Mouse (Mus musculus): Measurements from ENCODE around the gene Zzef1. TPM values are rescaled to one million over a fixed set of nuclear protein-coding genes. Genes with fewer than 3 reads are reported as not detected.

Gene Zzef1
- polyA plus RNA-seq, 1 experiment from 2014 or later, result 4.2 TPM

- no peak for DNase-seq
- Histone ChIP-seq H3K36me3 (no peaks in the 10 kb centered on the region), H3K4me1 (replicated peaks) (no peaks in the 10 kb centered on the region), H3K9me3 (replicated peaks) (no peaks in the 10 kb centered on the region), H3K4me3 (replicated peaks) (no peak overlapping the region), H3K4me2 (no peak overlapping the region), H3K27me3 (no peaks in the 10 kb centered on the region), H3K9ac (no peak overlapping the region), H3K27ac (no peak overlapping the region)
- no peak for ATAC-seq (ENCODE audit: low read depth)
These were observed 17.1 kb upstream of the Zzef1 start for GRCm38 (mm10) chr11:72778957-72779356.

DNA sequence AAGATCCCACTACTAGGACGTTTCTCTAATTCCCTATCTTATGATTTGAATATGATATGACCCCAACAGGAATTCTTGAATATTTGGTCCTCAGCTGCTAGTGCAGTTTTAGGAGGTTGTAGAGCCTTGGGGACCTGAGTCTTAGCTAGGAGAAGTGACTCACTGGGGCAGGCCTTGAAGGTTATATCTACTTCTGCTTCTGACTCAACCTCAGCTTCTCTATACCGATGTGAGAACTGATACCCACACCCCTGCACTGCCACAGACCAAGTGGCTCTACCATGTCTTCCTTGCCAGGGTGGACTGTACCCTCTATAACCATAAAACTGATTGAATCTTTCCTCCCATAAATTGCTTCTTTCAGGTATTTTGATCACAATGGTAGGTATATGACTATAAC lies 13.9 kb upstream of the Zzef1 start:
- DNase-seq (no peak), ATAC-seq (ENCODE audit: low read depth) (no peak)
- 32% methylated on average over 2 of the region's 2 CpGs for WGBS (ENCODE audit: insufficient replicate concordance)
- Histone ChIP-seq H3K27me3 (no peaks in the 10 kb centered on the region), H3K4me3 (replicated peaks) (no peak overlapping the region), H3K4me1 (replicated peaks) (no peaks in the 10 kb centered on the region), H3K4me2 (no peak overlapping the region), H3K27ac (no peak overlapping the region), H3K36me3 (no peaks in the 10 kb centered on the region), H3K9me3 (replicated peaks) (no peaks in the 10 kb centered on the region), H3K9ac (no peak overlapping the region)

GRCm38 (mm10) chr11:72782503-72782902 lies 13.5 kb upstream of the Zzef1 start:
- no peak overlapping the region for H3K27ac ChIP-seq
- H3K27me3 ChIP-seq, result no peaks in the 10 kb centered on the region
- no peaks in the 10 kb centered on the region for H3K9me3 ChIP-seq (replicated peaks)
- H3K4me2 ChIP-seq, result no peak overlapping the region
- H3K36me3 ChIP-seq, result no peaks in the 10 kb centered on the region
- H3K4me1 ChIP-seq (replicated peaks), result no peaks in the 10 kb centered on the region
- WGBS (ENCODE audit: insufficient replicate concordance), result 65% methylated on average over 3 of the region's 3 CpGs
- ATAC-seq (ENCODE audit: low read depth) (no peak), DNase-seq (no peak)
- no peak overlapping the region for H3K4me3 ChIP-seq (replicated peaks)
- H3K9ac ChIP-seq, result no peak overlapping the region

DNA sequence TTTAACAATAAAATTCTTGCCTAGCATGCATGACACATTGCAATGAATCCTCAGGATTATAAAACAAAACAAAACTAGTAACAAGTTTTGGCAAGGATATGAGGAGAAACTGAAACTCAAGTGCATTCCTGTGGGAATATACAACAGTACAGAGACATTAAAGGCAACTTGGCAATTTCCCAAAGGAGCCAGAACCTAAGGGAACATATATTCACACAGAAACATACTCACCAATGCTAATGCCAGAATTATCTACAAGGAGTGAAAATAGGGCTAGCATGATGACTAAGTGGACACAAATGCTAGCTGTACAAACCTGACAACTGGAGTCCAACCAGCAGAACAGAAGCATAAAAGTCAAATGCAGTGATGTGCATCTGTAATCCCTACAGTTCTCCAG lies 4.0 kb upstream of the Zzef1 start:
- Histone ChIP-seq H3K27ac (no peak overlapping the region), H3K9me3 (replicated peaks) (no peaks in the 10 kb centered on the region), H3K36me3 (no peaks in the 10 kb centered on the region), H3K27me3 (no peaks in the 10 kb centered on the region), H3K4me3 (replicated peaks) (no peak overlapping the region), H3K4me2 (no peak overlapping the region), H3K9ac (no peak overlapping the region), H3K4me1 (replicated peaks) (peaks cover 20% of the 10 kb centered on the region)
- ATAC-seq (ENCODE audit: low read depth) (no peak), DNase-seq (no peak)

GRCm38 (mm10) chr11:72795149-72795454 lies 924 bp upstream of the Zzef1 start:
- ATAC-seq (ENCODE audit: low read depth), result peak; percentile 26
- Histone ChIP-seq H3K9ac (peak overlapping the region; percentile 95), H3K36me3 (no peaks in the 10 kb centered on the region), H3K4me3 (replicated peaks) (peak overlapping the region; percentile 91), H3K27ac (peak overlapping the region; percentile 86), H3K27me3 (no peaks in the 10 kb centered on the region), H3K4me1 (replicated peaks) (peaks cover 39% of the 10 kb centered on the region), H3K4me2 (peak overlapping the region; percentile 90), H3K9me3 (replicated peaks) (no peaks in the 10 kb centered on the region)
- 14% methylated on average over 14 of the region's 14 CpGs for WGBS (ENCODE audit: insufficient replicate concordance)
- no peak for DNase-seq

DNA sequence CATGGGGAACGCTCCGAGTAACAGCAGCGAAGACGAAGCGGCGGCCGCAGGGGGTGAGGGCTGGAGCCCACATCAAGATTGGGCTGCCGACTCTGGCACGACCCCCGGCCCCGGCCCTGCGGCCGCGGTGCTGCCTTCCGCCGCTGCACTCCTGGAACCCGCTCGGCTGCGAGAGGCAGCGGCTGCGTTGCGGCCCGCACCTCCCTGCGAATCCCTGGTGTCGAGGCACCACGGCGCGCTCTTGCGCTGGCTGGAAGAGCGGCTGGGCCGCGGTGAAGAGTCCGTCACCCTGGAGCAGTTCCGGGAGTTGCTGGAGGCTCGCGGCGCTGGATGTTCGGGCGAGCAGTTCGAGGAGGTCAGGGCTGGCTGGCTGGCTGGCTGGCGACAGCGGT lies 266 bp downstream of the Zzef1 start:
- Histone ChIP-seq H3K27me3 (no peaks in the 10 kb centered on the region), H3K27ac (peak overlapping the region; percentile 86), H3K9me3 (replicated peaks) (no peaks in the 10 kb centered on the region), H3K4me3 (replicated peaks) (peak overlapping the region; percentile 91), H3K36me3 (no peaks in the 10 kb centered on the region), H3K4me2 (peak overlapping the region; percentile 90), H3K4me1 (replicated peaks) (peaks cover 47% of the 10 kb centered on the region), H3K9ac (peak overlapping the region; percentile 95)
- peak; percentile 50 for ATAC-seq (ENCODE audit: low read depth)
- no peak for DNase-seq
- WGBS (ENCODE audit: insufficient replicate concordance), result under 1% methylated on average over 42 of the region's 42 CpGs

DNA sequence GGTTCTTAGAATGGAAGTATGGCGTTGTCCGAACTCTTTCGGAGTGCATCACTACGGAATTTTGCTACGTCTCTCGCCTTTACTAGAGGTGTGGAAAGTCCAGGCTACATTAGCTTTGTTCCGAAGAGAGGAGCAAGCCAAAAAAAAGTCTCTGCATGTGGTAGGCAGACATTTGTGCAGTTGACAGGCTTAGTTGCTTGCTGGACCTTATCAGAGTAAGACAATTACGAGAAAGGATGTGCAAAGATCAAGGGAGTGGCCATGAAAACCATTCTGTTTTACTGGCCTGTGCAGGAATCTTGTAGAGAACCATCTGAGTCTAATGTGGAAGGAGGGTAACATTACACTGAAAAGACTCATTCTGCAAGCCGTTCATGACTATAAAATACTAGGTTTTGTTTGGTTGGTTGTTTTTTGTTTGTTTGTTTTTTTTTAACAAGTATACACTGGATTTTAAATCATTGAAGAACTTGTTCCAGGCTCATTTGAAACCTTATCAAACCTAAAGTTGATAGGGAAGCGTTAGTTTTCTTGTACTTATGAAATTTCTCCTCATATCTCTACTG lies 830 bp downstream of the Zzef1 start:
- Histone ChIP-seq H3K4me3 (replicated peaks) (peak overlapping the region; percentile 91), H3K4me1 (replicated peaks) (peaks cover 48% of the 10 kb centered on the region), H3K27me3 (no peaks in the 10 kb centered on the region), H3K9me3 (replicated peaks) (no peaks in the 10 kb centered on the region), H3K9ac (peak overlapping the region; percentile 95), H3K36me3 (no peaks in the 10 kb centered on the region), H3K27ac (peak overlapping the region; percentile 86; the same call in 1 of the 2 replicates), H3K4me2 (peak overlapping the region; percentile 90)
- WGBS (ENCODE audit: insufficient replicate concordance), result 5% methylated on average over 10 of the region's 10 CpGs
- ATAC-seq (ENCODE audit: low read depth), result no peak
- no peak for DNase-seq

- no peak for DNase-seq
- Histone ChIP-seq H3K9me3 (replicated peaks) (no peaks in the 10 kb centered on the region), H3K4me1 (replicated peaks) (peaks cover 43% of the 10 kb centered on the region), H3K9ac (no peak overlapping the region), H3K27me3 (no peaks in the 10 kb centered on the region), H3K36me3 (no peaks in the 10 kb centered on the region), H3K4me2 (no peak overlapping the region), H3K27ac (no peak overlapping the region), H3K4me3 (replicated peaks) (no peak overlapping the region)
- no peak for ATAC-seq (ENCODE audit: low read depth)
These were observed 2.1 kb downstream of the Zzef1 start for GRCm38 (mm10) chr11:72798112-72798511.

GRCm38 (mm10) chr11:72801182-72801581 lies 5.2 kb downstream of the Zzef1 start:
- H3K27ac ChIP-seq, result no peak overlapping the region
- DNase-seq (no peak), ATAC-seq (ENCODE audit: low read depth) (no peak)
- H3K36me3 ChIP-seq, result no peaks in the 10 kb centered on the region
- peaks cover 40% of the 10 kb centered on the region for H3K4me1 ChIP-seq (replicated peaks)
- H3K9ac ChIP-seq, result no peak overlapping the region
- H3K4me2 ChIP-seq, result no peak overlapping the region
- no peaks in the 10 kb centered on the region for H3K27me3 ChIP-seq
- no peaks in the 10 kb centered on the region for H3K9me3 ChIP-seq (replicated peaks)
- H3K4me3 ChIP-seq (replicated peaks), result no peak overlapping the region

DNA sequence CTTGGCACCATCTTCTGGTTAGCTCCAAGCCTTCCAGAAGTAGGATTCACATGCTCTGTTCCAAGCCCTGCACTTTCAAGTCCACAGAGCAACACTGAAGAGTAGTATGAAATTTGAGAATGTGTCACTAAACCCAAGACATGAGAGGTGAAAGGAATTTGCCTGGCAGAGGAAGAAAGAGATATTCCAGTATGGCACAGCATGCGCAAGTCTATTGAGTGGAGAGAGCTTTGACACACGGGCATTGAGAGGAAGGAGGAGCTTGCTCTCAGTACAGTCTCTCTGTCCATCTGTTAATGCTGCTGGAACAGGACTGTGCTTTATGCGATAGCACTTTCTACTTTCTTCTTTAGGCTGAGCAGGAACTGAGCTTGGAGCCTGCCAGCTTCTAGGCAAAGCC lies 7.0 kb downstream of the Zzef1 start:
- H3K27me3 ChIP-seq, result no peaks in the 10 kb centered on the region
- no peak for DNase-seq
- no peak overlapping the region for H3K4me2 ChIP-seq
- H3K27ac ChIP-seq, result no peak overlapping the region
- no peak overlapping the region for H3K9ac ChIP-seq
- no peaks in the 10 kb centered on the region for H3K36me3 ChIP-seq
- WGBS (ENCODE audit: insufficient replicate concordance), result 81% methylated on average over 3 of the region's 3 CpGs
- H3K9me3 ChIP-seq (replicated peaks), result no peaks in the 10 kb centered on the region
- ATAC-seq (ENCODE audit: low read depth), result no peak
- peaks cover 26% of the 10 kb centered on the region for H3K4me1 ChIP-seq (replicated peaks)
- H3K4me3 ChIP-seq (replicated peaks), result no peak overlapping the region

- ATAC-seq (ENCODE audit: low read depth), result no peak
- no peak overlapping the region for H3K4me3 ChIP-seq (replicated peaks)
- H3K4me2 ChIP-seq, result no peak overlapping the region
- no peaks in the 10 kb centered on the region for H3K27me3 ChIP-seq
- H3K36me3 ChIP-seq, result no peaks in the 10 kb centered on the region
- no peak for DNase-seq
- H3K27ac ChIP-seq, result no peak overlapping the region
- no peak overlapping the region for H3K9ac ChIP-seq
- H3K4me1 ChIP-seq (replicated peaks), result peaks cover 17% of the 10 kb centered on the region
- no peaks in the 10 kb centered on the region for H3K9me3 ChIP-seq (replicated peaks)
These were observed 8.6 kb downstream of the Zzef1 start for GRCm38 (mm10) chr11:72804586-72804985.

GRCm38 (mm10) chr11:72805232-72805631 lies 9.2 kb downstream of the Zzef1 start:
- H3K36me3 ChIP-seq, result no peaks in the 10 kb centered on the region
- WGBS (ENCODE audit: insufficient replicate concordance), result 71% methylated on average over 3 of the region's 3 CpGs
- ATAC-seq (ENCODE audit: low read depth), result no peak
- no peaks in the 10 kb centered on the region for H3K9me3 ChIP-seq (replicated peaks)
- no peak overlapping the region for H3K27ac ChIP-seq
- no peaks in the 10 kb centered on the region for H3K27me3 ChIP-seq
- DNase-seq, result no peak
- no peak overlapping the region for H3K4me2 ChIP-seq
- H3K4me1 ChIP-seq (replicated peaks), result peaks cover 17% of the 10 kb centered on the region
- no peak overlapping the region for H3K4me3 ChIP-seq (replicated peaks)
- H3K9ac ChIP-seq, result no peak overlapping the region

GRCm38 (mm10) chr11:72806556-72806955 lies 10.5 kb downstream of the Zzef1 start:
- 63% methylated on average over 2 of the region's 2 CpGs for WGBS (ENCODE audit: insufficient replicate concordance)
- no peak for ATAC-seq (ENCODE audit: low read depth)
- no peak overlapping the region for H3K4me3 ChIP-seq (replicated peaks)

More at GRCm38 (mm10) chr11:72806556-72806955, 10.5 kb downstream of the Zzef1 start:
- Histone ChIP-seq H3K9ac (no peak overlapping the region), H3K4me2 (no peak overlapping the region), H3K36me3 (no peaks in the 10 kb centered on the region), H3K27me3 (no peaks in the 10 kb centered on the region), H3K27ac (no peak overlapping the region), H3K9me3 (replicated peaks) (no peaks in the 10 kb centered on the region), H3K4me1 (replicated peaks) (peaks cover 8% of the 10 kb centered on the region)
- no peak for DNase-seq

Measured in liver, embryonic 13.5 days (tissue).